Mouse (Mus musculus) ES-Bruce4 (cell line): ENCODE data around the gene Setd5. TPM values are rescaled to one million over a fixed set of nuclear protein-coding genes. Genes with fewer than 3 reads are reported as not detected.

Source experiments
- H3K27ac ChIP-seq: 2 replicates; pipeline ENCODE4 v1.5.1; 2012; ENCODE audit warnings: low read length, inconsistent platforms; ENCODE audit not compliant: insufficient read depth
- H3K27me3 ChIP-seq: 2 replicates; pipeline ENCODE4 v1.6.1; 2012; ENCODE audit warnings: mild to moderate bottlenecking, low read length, inconsistent platforms; ENCODE audit not compliant: control insufficient read depth, poor library complexity, insufficient read depth, severe bottlenecking
- H3K36me3 ChIP-seq: 2 replicates; pipeline ENCODE4 v1.6.1; 2012; ENCODE audit warnings: inconsistent platforms, mild to moderate bottlenecking, low read length, moderate library complexity; ENCODE audit not compliant: control insufficient read depth, poor library complexity, insufficient read depth, severe bottlenecking
- H3K4me1 ChIP-seq: one replicate; pipeline ENCODE4 v1.8.1; 2011; ENCODE audit warnings: low read length; ENCODE audit not compliant: control insufficient read depth, insufficient read depth
- H3K4me3 ChIP-seq: 2 replicates; pipeline ENCODE4 v1.5.1; 2011; ENCODE audit warnings: low read depth, mild to moderate bottlenecking, low read length
- H3K9ac ChIP-seq: 2 replicates; pipeline ENCODE4 v1.6.1; 2012; ENCODE audit warnings: low read depth, mild to moderate bottlenecking, inconsistent platforms; ENCODE audit not compliant: poor library complexity, severe bottlenecking
- H3K9me3 ChIP-seq: replicated peaks from 2 replicates; pipeline ENCODE4 v1.6.1; 2012; ENCODE audit warnings: mild to moderate bottlenecking, low read length, inconsistent platforms; ENCODE audit not compliant: control insufficient read depth, poor library complexity, insufficient read depth, severe bottlenecking
- CTCF ChIP-seq: IDR thresholded peaks from one replicate; pipeline ENCODE4 v1.8.1; 2011; ENCODE audit warnings: low read depth, low read length
- EP300 ChIP-seq: IDR thresholded peaks from 2 replicates; pipeline ENCODE4 v1.6.1; 2011; ENCODE audit warnings: low read depth, low read length; ENCODE audit not compliant: insufficient read depth
- POLR2A ChIP-seq: IDR thresholded peaks from one replicate; pipeline ENCODE4 v1.8.1; 2011; ENCODE audit warnings: low read length; ENCODE audit not compliant: insufficient read depth
- polyA plus RNA-seq: library from polyadenylated mRNA; stranded (reverse); fragments of >200 nt; gene quantifications from 2 replicates; pipeline ENCODE4 v1.2.4, GENCODE M21; 2011; ENCODE audit warnings: low read depth; ENCODE audit not compliant: missing spikeins, insufficient read depth, insufficient read length

The Setd5 gene
- polyA plus RNA-seq, 1 experiment: 233 TPM

- TF ChIP-seq POLR2A: no peak
- Histone ChIP-seq H3K9me3 (no peaks in the 10 kb centered on the region), H3K36me3 (peaks cover 85% of the 10 kb centered on the region), H3K4me3 (no peak overlapping the region), H3K27me3 (no peaks in the 10 kb centered on the region), H3K9ac (no peak overlapping the region), H3K27ac (no peak overlapping the region), H3K4me1 (peaks cover 1% of the 10 kb centered on the region)
Observed at GRCm38 (mm10) chr6:113063363-113063762, 13.8 kb upstream of the Setd5 start.

DNA sequence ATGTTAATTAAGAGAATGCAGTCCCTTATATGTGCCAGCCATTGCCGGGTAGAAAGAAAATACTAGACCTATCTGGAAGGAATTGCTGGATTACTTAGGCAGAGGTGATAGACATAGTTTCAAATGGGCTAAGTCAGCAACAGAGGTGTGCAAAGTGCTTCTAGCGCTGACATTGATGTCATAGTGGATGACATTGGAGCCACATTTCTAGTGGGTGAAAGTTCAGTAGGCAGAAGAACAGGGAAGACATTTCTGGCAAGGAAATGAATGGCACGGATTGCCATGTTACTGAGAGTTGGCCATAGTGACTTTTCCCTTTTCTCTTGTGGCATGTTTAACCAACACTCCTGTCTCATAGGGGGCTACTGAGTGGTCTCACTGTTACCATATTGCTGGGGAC is 12.0 kb upstream of the Setd5 start:
- Histone ChIP-seq H3K4me1 (peaks cover 1% of the 10 kb centered on the region), H3K36me3 (peaks cover 86% of the 10 kb centered on the region), H3K9ac (no peak overlapping the region), H3K27ac (no peak overlapping the region), H3K27me3 (no peaks in the 10 kb centered on the region), H3K9me3 (no peaks in the 10 kb centered on the region), H3K4me3 (no peak overlapping the region)
- no peak for TF ChIP-seq POLR2A
- no peak for TF ChIP-seq EP300
- no peak for TF ChIP-seq CTCF

DNA sequence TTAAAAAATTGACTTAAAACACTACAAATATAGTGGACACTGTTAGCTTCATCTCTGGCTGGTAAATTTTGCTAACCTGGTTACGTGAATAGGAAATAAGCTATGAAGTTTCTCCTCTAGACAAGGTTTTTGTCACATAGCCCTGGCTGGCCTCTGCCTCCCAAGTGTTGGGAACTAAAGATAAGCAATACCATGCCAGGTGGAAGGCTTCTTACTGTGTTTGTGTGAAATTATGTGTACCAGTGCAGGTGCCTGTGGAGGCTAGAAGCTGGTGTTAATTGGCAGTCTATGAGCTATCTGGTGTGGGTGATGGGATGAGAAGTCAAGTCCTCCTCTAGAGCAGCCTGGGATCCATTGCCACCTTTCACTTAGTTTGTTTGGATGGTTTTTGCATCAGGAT is 8.0 kb upstream of the Setd5 start:
- H3K27me3 ChIP-seq: no peaks in the 10 kb centered on the region
- no peak for TF ChIP-seq CTCF
- no peak for TF ChIP-seq EP300
- no peak for TF ChIP-seq POLR2A
- no peak overlapping the region for H3K27ac ChIP-seq
- no peaks in the 10 kb centered on the region for H3K9me3 ChIP-seq
- no peak overlapping the region for H3K4me3 ChIP-seq
- peaks cover 55% of the 10 kb centered on the region for H3K36me3 ChIP-seq
- H3K4me1 ChIP-seq: no peaks in the 10 kb centered on the region
- no peak overlapping the region for H3K9ac ChIP-seq

DNA sequence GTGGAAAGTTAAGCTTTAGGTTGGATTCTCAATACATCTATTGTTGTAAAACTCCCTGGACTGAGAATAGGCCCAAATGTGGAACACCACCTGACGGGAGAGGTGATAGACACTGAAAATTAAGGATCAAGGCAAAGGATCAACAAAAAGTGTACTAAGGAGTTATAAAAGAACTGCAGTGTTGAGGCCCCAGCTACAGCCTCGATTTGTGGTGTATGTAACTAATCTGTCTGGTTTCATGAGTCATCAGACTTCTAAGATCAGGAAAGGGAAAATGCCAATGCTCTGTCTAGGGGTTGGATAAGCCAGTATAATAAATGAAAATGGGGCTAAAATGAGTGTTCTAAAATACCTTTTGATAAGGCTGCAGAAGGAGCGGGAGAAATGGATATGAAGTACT is 1.9 kb upstream of the Setd5 start:
- H3K27me3 ChIP-seq: no peaks in the 10 kb centered on the region
- peak overlapping the region; percentile 93 for H3K9ac ChIP-seq
- TF ChIP-seq EP300: no peak
- TF ChIP-seq POLR2A: no peak
- no peak for TF ChIP-seq CTCF
- peak overlapping the region; percentile 80; the same call in 1 of the 2 replicates for H3K4me3 ChIP-seq
- no peaks in the 10 kb centered on the region for H3K4me1 ChIP-seq
- peaks cover 6% of the 10 kb centered on the region for H3K36me3 ChIP-seq
- peak overlapping the region; percentile 82 for H3K27ac ChIP-seq
- no peaks in the 10 kb centered on the region for H3K9me3 ChIP-seq

- Histone ChIP-seq H3K9me3 (no peaks in the 10 kb centered on the region), H3K27ac (peak overlapping the region; percentile 95), H3K9ac (peak overlapping the region; percentile 96)
Observed at GRCm38 (mm10) chr6:113076012-113076685, 1.0 kb upstream of the Setd5 start.

GRCm38 (mm10) chr6:113077569-113078030 is 435 bp downstream of the Setd5 start:
- peak overlapping the region; percentile 96 for H3K9ac ChIP-seq
- peak overlapping the region; percentile 99 for H3K27ac ChIP-seq
- H3K4me3 ChIP-seq: peak overlapping the region; percentile 100
- no peaks in the 10 kb centered on the region for H3K4me1 ChIP-seq
- H3K27me3 ChIP-seq: no peaks in the 10 kb centered on the region
- H3K9me3 ChIP-seq: no peaks in the 10 kb centered on the region
- 0 out of 2 replicates have a peak, but pooled peaks cover 3% of the 10 kb centered on the region for H3K36me3 ChIP-seq
- TF ChIP-seq CTCF (no peak), POLR2A (no peak), EP300 (no peak)

More at GRCm38 (mm10) chr6:113076012-113076685, 1.0 kb upstream of the Setd5 start:
- H3K36me3 ChIP-seq: peaks cover 6% of the 10 kb centered on the region
- H3K27me3 ChIP-seq: no peaks in the 10 kb centered on the region
- TF ChIP-seq CTCF (peak; percentile 16), EP300 (peak; percentile 92), POLR2A (peak; percentile 7)
- H3K4me1 ChIP-seq: no peaks in the 10 kb centered on the region
- peak overlapping the region; percentile 80 for H3K4me3 ChIP-seq
